Mouse (Mus musculus): ENCODE data around the gene Rnf167.

Rnf167 gene

DNA sequence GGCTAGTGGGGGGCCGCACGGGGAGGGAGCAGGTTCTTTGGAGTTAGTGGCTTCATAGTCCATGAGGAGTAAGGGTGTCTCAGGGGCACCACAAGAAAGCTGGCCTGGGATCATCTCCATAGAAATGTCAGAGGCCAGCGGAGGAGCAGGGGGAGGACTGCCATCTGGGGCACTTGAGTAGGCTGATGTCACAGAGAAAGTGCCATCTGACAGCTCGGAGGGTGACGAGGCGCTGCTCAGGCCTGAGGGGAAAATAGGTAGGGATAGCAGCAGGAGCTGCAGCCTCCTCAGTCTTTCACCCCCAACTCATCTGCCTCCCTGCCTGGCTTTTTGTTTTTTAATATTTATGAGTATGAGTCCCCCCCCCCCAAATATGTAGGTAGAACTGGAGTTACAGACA is 27.0 kb downstream of the Rnf167 start:
- no peak for DNase-seq (ENCODE audit: low read depth, low spot score)

DNA sequence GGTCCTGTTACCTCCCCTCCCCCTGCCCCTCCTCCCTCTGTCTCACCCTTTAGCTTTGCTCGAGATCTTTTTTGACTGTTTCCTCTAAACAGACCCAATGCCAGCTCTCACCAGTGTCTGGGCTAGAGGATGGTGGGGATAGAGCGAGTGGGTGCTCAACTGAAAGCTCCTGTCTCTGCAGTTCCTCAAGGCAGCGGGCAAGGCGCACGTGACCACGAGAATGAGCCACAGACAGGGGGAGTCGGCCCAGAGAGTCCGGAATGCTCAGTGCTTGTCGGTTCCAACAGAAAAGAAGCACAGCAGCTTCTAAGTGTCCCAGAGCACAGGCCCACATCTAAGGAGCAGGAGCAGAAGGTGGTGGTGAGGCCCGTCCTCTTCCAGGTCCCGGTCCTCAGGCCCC is 27.5 kb downstream of the Rnf167 start:
- DNase-seq (ENCODE audit: low read depth, low spot score), result no peak

DNA sequence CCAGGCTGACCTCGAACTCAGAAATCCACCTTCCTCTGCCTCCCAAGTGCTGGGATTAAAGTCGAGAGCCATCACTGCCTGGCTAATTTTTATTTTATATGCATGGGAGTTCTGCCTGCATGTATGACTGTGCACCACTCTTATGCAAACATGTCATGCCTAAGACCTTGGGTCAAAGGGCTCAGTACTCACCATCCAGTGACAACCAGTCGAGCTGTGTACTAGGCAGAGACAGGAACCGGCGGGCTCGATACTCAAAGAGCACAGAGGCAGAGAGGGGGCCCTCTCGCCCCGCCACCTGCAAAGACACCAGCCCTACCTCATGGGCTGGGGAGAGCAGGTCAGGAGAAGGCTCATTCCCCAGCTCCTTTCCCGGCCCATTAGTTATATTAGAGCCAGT is 31.1 kb downstream of the Rnf167 start:
- DNase-seq (ENCODE audit: low read depth, low spot score), result no peak

DNA sequence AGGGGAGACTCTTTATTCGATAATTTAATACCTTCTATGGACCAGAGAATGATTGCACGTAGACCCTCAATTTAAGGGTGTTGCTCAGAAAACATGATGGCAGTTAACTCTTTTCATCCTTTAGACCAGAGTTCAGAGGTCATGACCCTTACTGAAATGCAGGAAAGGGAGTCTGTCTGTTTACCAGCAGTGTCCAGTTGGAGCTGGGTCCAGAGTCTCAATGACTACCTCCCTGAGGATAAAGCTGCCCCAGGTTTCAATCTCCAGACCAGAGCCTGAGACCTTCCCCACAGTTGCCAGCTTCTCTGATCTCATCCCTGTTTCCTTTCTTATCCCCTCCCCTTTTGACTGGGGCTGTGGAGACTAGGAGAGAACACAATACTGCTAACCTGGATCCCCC is 31.5 kb downstream of the Rnf167 start:
- no peak for DNase-seq (ENCODE audit: low read depth, low spot score)

DNA sequence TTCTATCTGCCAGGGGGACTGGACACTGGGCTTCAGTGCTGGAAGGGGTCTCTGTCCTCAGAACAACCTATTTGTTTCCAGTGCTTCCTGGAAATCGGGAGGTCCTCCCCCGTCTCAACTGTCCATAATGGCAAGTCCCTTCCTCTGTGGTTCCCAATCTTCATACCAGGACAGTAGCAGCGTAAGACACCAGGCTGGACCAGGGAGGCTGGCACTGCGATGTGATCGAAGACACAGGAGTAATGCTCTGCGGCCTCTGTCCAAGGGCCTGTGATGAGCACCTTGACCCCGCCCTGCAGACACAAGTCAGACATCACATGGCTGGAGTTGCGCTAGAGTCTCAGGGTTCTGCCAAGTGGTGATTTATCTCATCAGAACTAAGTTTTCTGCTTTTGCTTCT is 32.3 kb downstream of the Rnf167 start:
- DNase-seq (ENCODE audit: low read depth, low spot score), result no peak

DNA sequence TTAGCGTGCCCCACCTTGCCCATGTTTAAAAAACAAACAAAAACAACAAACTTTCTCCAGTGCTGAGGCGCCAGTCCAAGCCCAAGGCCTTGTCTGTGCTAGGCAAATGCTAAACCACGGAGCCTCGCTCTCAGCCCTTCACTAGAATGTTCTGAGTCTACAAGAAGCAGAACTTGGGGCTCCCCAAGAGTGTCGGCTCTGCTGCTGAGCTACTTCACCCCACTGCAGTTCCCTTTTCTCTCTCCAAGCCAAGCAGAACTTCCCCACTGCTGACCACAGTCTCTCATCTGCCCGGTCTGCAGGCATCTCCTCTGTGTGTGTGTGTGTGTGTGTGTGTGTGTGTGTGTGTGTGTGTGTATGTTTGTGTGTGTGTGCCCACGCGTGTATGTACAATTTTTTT is 32.9 kb downstream of the Rnf167 start:
- DNase-seq (ENCODE audit: low read depth, low spot score), result no peak

DNA sequence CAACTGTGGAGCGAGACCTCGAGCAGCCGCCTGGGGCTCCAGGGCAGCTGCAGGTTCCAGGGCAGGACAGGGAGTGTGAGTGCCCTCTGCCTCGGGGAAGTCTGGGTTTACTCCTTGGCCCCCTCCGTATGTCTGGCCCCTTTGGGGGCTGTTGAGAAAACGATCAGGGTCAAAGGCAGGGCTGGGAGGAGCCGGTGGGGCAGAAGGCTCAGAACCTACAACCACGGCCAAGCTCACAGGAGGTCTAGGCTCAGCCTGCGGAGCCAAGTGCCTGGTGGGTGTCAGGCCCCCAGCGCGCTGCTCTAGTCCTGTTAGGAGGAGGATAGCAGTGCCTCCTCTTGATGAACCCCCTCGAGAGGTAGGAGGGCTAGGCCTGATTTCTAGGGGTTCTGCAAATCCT is 34.1 kb downstream of the Rnf167 start:
- no peak for DNase-seq (ENCODE audit: low read depth, low spot score)

DNA sequence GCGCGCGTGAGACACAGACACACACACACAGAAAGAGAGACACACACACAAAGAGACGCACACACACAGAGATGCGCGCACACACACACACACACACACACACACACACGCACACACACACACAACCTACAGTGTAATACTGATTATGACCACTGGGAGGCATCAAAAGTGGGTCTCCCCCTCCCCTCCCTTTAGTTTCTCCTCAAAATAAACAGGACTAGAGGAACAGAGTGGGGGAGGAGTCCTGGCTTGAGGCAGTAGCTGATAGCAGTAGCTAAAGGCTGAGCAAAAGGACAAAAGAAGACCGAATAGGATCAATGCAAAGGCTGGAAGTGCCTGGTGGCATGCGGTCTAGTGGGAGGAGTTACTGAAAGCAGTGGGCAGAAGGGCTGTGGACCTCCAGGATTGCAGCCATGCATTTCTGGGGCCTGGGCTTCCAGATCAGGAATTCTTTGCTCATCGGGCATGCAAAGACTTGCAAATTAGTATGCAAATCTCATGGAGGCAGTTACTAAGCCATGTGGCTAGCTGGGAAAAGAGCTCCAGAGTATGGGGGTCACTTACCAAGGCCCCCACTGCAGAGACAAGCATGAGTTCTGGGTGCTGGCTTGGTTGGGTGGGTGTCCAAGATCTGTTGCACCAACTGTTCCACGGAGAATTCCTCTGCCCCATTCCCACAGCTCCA is 35.0 kb downstream of the Rnf167 start:
- DNase-seq (ENCODE audit: low read depth, low spot score), result no peak

DNA sequence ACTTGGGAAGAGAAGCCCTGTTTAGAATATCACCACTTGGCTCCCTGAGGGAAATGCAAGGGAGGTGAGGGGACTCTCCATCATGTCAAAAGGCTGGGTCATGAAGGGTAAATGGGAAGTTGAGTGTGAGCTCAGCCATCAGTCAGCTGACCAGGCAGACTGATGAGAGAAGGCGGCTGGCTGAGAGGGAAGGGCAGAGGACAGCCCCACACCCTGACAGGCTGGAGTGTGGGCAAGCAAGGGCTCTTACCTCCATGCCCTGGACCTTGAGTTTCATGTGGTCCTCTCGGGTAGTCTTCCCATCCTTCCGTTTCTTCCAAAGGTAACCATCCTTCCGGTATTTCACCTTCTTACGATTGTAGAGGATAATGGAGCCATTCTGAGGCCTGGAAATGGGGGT is 36.6 kb downstream of the Rnf167 start:
- no peak for DNase-seq (ENCODE audit: low read depth, low spot score)

DNA sequence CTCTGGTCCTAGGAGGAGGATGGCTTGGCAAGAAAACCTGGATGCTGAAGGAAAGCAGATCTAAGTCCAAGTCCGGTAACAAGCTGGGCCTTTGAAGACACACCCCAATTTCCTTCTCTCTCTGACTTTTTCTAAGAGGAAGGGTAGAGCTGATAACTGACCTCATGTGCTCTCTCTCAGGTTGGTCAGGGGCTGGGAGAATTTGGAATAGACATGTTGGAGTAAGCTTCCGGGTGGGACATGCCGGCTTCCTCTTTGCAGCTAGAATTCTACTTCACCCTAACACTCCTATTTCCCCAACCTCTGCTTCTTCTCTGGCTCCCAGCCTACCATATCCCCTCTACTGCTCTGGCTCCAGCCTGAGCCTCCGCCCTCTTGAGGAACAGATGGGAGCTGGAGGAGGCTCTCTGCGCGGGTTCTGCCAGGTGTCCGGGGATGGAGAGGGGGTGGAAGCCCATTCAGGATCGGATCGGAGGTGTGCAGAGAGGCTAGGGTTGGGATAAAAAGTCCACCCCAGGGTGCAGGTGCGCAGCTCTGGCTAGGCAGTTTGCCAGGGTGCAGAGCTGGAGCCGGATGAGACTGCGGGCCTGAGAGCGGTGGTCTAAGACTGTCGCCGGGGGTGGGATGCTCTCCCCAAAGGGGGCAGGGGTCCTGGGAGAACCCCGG is 40.0 kb downstream of the Rnf167 start:
- DNase-seq (ENCODE audit: low read depth, low spot score), result no peak

DNA sequence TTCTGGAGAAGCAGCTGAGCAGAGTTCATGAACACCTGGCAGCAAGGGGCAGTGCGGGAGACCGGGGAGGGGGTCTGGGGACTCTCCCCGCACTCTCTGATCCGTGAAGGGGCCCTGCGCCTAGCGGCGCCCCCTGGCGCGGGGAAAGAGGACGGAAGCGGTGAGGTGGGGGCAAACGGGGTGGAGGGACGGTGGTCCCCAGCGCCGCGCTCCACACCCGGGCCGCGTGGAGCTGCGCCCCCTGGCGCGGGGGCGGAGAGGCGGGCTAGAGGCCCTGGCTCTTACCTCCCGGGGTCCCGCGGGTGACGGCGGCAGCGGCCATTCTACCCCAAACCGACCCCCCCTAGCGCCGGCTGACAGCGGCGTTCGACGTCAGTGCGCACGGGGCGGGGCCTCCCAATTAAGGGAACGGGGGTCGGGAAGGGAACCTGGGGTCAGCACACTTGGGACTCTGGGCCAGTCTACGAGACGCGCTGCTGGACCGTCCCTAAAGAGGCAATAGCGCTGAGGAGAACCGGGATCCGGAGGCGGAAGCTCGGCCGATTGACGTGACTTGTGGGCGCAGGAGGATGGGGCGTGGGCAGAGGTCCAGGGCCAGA is 40.7 kb downstream of the Rnf167 start, which contains the start of gene Camta2:
Camta2 (minus strand) TSS at position 505 of the 599 bp plus-strand sequence.
- DNase-seq (ENCODE audit: low read depth, low spot score), result no peak

DNA sequence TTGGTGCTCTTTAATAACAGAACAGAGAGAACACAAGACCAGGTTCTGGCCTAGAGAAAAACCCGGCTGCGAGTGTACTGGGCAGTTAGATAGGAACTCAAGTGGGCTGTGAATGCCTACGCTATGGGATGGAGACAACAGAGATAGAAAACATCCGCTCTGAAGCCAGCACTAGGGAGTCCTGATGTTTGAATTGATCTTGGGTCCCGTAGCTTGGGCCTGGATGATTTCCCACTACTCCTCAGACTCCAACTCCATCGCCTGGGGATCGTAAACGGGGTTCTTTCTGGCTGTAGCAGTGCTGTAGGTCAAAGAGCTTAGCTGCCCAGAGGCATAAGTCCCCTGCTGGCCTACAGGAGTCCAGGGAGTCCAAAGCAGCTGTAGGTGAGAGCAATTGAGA is 41.3 kb downstream of the Rnf167 start:
- no peak for DNase-seq (ENCODE audit: low read depth, low spot score)

DNA sequence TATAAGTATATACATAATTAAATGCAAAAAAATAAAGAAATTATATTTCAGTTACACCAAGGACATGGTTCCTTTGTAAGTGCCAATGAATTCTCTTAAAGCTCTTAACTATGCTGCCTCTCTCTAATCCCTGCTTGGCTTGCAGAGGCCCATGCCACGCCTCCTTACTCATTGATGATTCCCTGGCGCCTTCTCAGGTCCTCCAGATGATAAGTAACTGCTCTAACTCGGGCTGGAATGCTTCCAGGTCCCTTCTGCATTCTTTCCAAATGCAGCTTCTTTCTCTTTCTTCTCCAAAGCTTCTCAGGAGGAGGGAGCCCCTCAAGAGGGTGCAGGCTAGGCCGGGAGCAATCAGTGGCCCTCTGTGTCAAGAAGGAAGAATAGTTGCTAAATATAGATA is 42.5 kb downstream of the Rnf167 start:
- no peak for DNase-seq (ENCODE audit: low read depth, low spot score)

DNA sequence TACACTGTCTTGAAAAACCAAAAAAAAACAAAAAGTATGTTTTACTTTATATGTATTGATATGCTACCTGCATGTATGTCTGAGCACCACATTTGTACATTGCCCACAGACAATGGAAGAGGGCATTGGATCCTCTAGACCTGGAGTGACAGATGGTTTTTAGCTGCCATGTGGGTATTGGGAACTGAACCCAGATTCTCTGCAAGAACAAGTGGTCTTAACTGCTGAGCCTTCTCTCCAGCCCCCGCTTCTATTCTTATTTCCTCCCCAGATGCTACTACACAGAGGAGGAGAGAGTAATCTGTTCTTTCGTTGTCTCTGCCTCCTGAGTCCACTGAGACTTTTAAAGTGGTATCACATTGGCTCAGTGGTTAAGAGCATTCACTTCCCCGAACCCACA is 46.5 kb downstream of the Rnf167 start:
- DNase-seq (ENCODE audit: low read depth, low spot score), result no peak

DNA sequence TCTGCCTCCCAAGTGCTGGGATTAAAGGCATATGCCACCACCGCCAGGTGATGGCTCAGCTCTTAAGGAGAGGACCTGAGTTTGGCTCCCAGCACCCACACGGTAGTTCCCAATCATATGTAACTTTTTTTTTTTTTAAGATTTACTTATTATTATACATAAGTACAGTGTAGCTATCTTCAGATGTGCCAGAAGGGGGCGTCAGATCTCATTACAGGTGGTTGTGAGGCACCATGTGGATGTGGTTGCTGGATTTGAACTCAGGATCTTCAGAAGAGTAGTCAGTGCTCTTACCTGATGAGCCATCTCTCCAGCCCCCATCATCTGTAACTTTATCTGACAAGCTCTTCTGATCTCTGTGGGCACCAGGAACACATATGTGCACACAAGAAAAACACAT is 50.3 kb downstream of the Rnf167 start:
- DNase-seq (ENCODE audit: low read depth, low spot score), result no peak

DNA sequence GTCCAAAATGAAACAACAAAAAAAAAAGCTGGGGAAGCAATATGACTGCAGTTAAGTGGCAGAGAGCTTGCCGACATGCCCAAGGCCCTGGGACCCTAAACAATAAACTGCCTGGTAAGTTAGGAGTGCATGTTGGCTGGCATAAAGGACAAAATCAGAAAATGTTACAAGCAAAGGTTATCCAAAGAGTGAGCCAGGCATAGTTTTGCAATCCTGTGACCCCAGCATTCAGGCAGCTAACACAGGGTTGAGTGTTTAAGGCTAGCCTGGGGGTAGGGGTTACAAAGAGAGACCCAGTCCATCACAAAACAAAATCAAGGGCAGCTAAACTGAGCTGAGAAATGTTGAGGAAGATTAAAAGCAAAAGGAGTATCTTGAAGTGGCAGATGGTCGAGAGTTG is 52.0 kb downstream of the Rnf167 start:
- DNase-seq (ENCODE audit: low read depth, low spot score), result no peak

DNA sequence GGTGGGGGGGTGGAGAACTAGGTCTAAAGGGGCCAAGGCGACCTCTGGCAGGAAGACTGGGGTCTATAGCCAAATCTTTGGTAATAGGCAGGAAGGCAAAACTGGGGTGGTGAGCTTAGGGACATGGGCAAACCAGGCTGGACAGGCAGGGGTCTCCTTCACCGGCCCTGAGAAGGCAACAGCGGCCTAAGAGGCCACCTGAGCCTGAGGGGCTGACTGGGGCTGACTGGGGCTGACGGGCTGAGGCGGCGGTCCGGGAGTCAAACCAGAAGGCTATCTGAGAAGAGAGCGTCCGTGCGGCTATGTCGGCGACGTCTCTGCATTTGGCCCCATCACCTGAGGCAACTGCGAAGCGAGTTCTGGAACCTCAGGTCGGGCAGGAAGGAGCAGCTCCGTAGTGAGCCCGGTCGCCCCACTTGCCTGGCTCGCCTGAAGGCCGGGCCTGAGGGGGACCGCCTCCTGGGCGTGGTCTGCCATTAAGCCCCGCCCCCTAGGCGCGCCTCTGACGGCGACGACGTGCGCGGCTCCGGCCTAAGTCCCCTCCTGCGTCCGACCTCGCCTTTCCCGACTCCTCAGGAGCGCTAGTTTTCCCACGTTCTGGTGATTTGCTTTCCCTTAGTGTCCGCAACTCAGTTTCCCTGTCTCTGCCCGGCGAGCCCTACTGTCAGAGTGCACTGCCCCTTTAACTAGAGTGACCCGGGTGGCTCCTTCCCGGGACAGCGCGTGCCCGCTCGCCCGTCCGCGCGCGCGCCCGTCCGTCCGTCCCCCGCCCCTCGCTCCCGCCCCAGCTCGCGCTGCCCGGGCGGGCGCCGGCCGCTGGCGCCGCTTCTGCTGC is 52.9 kb downstream of the Rnf167 start, which contains the start of the genes Inca1 and Kif1c:
Inca1 (minus strand) TSS at position 434 of the 835 bp plus-strand sequence.
Kif1c (plus strand) TSS at position 827 of the 835 bp plus-strand sequence.
- DNase-seq (ENCODE audit: low read depth, low spot score), result peak; percentile 85

DNA sequence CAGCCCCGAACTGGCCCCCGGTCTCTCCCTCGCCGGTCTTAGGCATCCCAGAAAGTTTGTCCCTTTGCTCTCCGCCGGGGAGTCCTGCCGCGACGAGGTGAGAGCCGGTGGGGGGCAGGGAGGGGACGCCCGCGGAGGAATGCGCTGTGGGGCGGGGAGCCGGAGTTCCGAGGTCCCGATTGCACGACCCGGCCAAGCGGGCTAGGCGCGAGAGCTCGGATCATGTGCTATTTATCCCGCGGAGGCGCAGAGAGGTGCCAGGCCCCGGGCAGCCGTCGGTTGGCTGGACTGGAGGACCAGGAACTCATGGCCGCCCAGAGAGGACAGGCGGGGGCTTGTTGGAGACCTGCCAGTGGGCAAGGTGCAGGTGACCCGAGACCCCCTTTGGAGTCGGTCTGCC is 53.6 kb downstream of the Rnf167 start:
- no peak for DNase-seq (ENCODE audit: low read depth, low spot score)
